Mouse (Mus musculus): ENCODE results near the gene Kif23.

Kif23 gene

DNA sequence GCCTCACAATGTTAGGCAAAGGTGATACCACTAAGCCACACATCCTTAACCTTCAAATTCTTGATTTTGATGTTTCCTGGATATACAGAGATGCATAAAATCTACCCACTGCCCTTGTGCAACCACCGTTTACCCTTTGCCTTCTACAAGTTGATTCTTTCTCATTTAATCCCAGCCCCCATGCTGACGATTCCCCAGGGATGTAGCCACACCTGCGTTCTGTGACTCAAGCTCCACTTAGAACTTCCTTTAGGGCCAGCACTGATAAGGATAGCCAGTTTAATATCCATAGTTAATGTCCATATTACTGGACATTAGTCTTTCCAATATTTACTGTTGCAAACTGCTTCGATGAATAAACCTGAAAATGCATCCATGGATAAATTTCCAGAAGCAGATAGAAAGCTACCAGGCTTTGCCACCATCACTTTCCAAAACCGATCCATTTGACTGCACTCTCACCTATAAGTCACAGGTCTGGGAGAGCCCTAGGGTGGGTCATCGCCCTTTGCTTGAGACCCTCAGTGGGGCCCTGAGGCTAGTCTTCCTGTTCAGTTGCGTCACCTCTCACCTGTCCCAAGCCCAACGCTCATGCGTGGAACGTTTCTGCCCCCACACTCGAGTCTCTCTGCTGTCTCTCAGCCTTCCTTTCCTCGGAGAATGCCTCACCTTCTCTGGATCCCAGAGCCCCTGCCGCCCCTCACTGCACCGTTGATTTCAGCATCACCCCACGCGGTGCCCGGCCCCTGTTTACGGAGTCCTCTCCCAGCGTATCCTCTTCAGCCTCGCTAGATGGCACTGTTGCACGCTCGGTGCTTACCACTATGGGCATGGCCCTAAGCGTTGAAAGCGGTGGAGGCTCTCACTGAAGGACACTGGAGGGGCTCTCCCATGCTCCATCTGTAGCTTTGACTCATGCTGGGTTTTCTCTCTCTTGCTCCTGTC lies 1.1 kb upstream of the Kif23 start:
- no peak for DNase-seq (ENCODE audit: low spot score)

DNA sequence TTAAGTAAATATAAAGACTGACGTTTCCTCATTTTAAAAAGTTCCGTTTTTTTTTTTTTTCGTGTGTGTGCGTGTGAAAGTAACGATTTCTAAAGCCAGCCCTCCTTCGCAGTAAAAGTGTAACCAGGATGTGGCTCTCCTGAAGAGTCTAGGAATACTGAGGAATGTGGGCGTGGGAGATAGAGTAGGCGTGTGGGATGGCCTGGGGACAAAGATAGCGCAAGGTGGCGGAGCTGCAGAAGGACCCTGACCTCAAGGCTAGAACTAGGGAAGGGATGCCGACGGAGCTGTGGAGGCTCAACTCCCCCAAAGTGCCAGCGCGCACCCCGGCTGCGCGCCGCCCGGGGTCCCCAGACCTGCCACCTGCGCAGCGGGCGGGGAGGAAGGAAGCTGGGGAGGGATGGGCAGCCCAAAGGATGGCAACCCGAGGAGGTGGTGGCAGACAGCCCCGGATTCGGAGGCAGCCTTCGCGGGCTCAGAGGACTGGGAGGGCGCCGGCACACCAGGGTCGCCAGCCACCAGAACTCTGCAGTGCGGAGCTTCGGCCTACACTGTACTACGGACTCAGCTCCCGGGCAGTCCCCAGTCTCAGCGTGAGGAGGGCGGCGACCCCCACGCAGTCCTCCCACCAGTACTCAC lies 482 bp downstream of the Kif23 start:
- no peak for DNase-seq (ENCODE audit: low spot score)

DNA sequence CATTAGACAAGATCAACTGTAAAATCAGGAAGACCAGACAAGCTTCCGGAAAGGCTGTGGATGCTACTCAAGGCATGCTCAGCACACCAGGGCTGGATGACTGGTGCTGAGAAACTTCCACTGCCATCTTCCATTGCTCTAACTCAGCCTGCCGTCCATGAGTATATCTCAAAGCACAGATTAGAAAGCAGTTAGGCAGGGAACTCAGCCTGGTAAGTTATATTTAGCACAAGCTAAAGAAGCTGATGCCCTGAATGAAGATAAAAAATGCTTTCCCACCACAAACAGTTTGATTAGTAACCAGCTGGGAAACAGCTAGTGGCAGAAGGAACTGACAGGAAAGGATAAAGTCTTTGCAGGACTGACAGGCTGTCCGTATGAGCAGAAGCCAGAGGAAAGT lies 5.5 kb downstream of the Kif23 start:
- no peak for DNase-seq (ENCODE audit: low spot score)

DNA sequence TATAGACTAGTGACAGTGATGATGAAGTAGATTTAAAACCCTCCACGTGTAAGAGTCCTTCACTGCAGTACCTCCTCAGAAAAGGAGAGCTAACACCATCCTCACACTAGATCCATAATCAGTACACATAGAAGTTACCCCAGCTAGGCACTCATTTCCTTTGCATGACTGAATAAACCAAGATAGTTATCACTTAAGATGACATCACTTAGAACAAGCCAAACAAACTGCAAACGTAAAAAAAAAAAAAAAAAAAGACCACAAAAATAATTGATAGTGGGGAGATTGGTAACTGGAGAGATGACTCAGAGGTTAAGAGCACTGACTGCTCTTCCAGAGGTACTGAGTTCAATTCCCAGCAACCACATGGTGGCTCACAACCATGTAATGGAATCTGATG lies 13.2 kb downstream of the Kif23 start:
- no peak for DNase-seq (ENCODE audit: low spot score)

DNA sequence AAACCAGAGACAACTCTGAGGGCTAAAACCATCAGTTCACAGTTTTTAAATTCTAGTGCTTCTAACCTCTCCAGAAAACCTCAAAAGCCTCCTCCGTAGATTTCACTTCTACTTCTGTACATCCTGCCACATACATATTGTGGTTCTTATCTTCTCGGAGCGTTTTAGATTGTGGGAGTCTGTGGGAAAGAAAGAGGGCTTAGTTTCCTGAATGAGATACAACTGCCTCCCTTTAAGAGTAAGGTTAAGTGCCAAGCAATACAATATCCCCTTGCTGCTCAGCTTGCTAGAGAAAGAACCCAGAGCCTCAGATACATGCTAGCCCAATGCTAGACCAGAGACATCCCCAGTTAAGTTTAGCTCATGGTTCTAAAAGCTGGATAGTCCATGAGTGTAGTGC lies 14.6 kb downstream of the Kif23 start:
- no peak for DNase-seq (ENCODE audit: low spot score)

DNA sequence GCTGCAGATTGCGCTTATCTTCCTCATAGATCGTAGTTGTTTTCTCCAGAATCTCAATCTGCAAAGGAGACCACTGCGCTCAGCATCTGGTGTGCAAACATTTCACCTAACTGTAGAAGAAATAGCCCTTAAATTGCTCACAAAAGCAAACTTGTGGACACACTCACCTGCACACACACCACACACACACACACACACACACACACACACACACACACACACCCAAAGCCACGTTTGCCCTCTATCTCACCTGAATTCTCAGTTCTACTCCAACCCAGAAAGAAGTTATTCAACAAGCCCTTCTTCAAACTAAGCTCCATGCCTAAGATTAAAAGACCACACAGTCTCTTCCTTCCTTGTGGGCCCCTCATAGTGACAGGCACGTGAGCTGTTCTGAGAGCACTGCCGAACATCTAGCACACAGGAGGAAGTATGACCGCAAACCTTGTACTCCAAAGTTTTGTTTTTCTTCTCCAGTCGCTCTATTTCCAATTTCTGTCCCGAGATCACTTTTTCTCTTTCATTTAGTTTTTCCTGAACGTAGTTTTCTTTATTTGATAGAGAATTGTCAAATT lies 21.4 kb downstream of the Kif23 start:
- DNase-seq (ENCODE audit: low spot score): no peak

DNA sequence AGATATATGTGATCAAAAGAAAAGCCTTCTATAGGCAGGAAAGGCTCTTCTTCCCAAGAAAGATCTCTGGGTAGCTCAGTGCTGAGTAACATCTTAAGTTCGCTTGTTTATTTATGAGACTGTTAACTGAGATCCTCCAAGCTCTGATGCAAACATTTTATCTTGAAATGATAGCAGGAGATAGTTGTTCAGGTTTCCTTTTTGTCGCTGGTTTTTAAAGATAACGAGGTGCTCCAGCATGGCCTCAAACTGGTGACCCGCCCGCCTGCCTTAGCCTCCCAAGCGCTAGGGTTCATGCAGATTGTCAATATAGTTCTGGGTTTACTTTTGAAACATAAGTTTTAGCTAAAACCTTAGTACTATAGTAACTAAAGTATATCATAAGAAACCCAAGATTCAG lies 26.2 kb downstream of the Kif23 start:
- no peak for DNase-seq (ENCODE audit: low spot score)

DNA sequence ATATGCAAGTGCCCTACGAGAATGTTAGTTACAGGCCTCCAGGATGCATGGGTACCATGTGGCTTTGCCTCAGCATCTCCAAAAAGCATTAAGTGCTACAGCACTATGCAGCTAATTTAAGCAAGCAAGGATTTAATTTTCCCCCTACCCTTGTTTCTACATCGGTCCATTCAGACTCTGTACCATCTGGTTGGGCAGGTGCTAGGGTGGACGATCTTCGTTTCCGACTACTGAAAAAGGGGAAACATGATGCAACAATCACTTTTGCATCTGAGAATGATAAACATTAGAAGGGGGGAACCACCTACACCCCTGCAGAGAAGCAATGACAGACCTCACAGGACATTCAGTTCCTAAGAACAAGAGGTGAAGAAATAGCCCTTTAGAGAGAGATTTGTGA lies 27.1 kb downstream of the Kif23 start:
- DNase-seq (ENCODE audit: low spot score): no peak

DNA sequence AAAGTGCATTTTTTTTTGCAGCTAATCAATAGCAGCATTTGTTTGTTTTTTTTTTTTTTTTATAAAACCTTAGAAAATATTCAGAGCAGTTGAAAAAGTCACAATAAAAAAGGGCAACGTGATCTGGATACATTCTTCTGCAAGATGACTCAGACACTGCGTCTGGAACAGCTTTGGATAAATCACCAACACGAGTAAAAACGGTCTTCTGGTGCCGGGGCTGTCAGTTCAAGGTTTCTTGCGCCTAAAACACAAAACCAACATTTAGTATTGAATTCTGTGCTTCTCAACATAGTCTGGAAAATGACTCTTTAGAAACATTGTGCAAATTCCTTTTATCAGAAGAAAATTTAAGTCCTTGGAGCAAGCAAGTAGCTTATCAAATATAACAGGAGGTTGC lies 29.1 kb downstream of the Kif23 start:
- DNase-seq (ENCODE audit: low spot score): no peak

DNA sequence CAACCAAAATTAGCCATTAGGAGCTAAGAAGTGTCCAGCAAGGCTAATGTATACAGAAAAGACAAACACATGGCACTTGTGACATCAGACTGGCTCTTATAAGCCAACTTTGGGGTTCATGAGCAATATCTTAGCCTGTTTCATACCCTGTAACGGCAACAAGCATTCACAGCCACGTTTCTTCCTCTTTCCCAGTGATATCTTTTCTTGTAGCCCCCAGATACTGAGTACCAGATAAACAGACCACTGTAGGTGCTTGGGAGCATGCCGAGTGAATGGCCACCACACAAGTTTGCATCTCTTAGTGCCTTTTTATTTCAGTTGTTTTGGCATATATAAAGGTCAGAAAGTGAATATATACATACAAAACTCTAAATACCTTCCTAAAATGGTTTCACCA lies 29.6 kb downstream of the Kif23 start:
- no peak for DNase-seq (ENCODE audit: low spot score)

DNA sequence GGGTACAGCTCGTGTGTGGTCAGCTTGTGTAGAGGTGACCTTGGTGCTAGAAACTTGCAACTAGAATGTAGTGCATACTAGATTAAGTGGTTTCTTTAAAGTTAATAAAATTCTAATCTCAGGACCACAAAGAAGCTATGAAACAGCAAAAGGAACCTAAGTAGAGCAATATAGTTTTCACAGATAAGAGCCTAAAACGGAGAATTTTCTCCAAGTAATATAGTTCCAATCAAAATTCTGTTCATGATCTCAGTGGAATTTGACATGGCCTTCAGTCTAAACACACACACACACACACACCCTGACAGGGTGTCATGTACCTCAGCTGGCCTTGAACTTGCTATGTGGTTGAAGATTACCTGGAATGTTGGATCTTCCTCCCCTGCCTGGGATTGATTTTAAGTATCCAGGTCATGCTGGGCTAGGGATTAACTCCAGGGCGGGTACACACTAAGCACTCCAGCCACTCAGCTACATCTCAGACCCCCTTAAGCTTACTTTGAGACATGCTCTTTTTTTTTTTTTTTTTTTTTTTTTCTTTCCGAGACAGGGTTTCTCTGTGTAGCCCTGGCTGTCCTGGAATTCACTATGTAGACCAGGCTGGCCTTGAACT lies 31.1 kb downstream of the Kif23 start:
- DNase-seq (ENCODE audit: low spot score): no peak

DNA sequence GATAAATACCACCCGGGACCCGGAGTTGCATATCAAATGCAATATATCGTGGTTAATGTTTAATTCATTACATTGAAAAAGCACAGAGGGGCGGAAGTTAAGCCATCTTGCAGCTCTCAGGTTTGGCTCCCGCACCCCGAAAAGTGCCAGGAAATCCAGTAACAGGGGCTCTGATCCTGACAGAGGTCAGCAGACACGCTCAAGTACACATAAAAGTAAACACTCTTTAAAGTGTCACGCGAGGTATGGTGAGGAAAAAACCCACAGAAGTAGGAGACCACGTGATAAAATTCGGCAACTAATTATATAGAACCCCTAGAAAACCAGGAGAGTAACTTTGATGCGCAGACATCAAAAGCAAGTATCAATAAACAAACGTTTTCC lies 31.7 kb downstream of the Kif23 start:
- no peak for DNase-seq (ENCODE audit: low spot score)

DNA sequence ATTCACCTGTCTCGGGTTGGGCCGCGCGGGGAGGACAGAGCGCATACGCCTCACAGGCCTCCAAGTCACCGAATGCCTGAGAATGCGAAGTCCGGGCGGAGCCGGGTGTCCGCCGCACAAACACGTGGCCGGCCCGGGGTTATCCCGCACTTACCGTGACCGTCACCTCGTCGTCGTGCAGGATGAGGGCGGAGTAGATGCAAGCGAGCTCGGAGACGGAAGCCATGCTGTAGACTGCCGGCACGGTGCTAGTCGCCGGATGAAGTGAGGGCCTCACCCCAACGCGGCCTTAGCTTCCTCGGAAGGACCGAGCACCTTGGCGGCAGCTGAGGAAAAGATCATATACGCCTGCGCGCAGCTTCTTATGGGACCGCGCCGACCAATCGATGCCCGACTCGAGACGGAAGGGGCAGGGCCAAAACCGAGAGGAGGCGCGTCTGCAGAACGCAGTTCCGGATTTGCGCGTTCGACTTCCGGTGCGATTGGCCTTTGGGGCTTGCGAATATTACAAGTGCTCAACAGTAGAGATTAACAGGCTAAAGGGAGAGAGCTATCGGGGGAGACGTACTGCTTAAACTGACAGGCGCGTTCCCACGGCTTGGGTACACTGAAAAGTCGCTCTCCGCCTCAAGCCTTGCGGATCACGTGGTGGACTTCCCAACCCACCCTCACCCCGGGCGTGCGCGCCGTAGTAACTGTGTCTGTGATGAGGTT lies 32.2 kb downstream of the Kif23 start, which contains the start of gene Rplp1:
Gene Rplp1 (minus strand): TSS at position 340 of the 714 bp plus-strand sequence.
- peak; percentile 92 for DNase-seq (ENCODE audit: low spot score)

DNA sequence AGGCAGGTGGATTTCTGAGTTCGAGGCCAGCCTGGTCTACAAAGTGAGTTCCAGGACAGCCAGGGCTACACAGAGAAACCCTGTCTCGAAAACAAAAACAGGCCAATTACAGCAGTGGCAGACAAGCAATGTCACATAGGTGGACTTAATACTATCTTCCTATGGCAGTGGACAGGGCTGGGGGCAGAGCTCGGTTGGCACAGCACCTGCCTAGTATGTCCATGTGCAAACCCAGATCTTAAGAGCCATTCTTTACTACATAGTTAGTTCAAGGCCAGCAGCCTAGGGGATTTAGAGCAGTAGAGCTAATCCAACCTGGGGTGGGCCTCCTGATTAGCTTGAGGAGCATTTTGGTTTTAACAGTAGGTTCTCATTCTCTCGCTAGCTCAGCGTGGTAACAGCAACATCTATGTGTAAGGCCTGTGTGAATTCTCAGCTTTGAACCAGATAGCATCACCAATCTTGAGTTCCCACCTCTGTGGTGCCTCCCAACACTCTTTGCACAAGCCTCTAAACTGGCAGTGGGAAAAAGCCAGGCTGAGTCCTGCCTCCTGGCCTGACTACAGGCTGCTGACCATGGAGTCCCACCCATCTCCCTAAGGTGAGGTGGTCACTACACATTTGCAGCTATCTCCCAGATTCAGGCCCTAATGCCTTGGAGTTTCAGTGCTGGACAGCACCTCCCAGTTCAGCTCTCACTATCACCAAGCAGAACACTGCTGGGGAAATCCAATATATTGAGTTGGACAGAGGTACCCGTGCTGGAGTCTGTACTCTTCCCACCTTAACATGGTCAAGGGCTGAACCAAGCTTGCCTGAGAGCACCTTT lies 35.1 kb downstream of the Kif23 start:
- DNase-seq (ENCODE audit: low spot score): no peak

DNA sequence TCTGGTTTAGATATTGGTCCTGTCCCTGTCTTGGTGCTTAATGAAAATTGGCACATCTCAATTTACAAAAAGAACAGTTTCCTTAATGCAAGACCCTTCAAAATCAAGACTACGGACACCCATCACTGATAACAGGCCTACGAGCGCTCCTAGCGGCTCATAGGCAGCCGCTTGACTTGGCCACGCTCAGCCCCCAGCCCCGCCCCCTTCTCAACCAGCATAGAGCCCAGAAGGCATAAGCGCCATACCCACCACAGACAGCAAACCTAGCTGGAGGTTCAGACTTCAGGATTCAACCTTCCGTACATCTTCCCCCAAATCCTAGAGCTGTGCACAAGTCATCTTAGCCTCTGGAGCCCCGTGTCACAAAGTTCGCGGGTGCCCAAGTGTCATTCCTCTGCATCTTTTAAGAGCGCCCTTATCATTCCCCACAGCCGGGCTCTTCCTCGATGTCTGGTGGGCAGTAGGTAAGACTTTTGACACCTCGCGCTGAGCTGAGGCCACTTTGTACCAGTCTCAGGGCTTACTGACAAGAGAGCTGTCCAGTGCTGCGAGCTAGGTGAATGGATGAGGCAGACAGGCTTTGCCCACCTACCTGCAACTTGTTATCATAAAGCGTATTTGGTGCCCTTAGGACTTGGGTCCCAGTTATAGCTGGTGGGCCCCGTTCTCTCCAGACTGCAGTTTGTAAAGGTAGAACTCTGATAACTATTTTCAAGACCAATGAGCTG lies 35.9 kb downstream of the Kif23 start:
- no peak for DNase-seq (ENCODE audit: low spot score)

DNA sequence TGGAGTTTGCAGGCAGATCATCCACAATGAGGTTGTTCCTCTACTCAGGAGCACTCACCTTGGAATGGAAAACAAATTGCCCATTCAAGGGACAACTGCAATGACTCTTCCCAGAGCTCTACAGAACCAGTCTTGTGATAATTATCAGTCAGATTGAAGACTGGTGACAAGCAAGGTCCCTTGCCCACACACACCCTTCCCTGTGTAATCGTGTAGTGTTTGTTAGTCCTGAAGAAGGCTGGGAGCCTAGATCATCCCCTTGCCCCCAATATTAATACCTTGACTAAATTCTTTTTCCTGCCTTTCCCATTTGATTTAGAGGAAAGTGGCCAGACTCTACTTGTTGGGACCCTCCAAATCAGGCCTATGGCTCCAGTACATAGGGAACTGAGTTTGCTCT lies 36.9 kb downstream of the Kif23 start:
- DNase-seq (ENCODE audit: low spot score): no peak

DNA sequence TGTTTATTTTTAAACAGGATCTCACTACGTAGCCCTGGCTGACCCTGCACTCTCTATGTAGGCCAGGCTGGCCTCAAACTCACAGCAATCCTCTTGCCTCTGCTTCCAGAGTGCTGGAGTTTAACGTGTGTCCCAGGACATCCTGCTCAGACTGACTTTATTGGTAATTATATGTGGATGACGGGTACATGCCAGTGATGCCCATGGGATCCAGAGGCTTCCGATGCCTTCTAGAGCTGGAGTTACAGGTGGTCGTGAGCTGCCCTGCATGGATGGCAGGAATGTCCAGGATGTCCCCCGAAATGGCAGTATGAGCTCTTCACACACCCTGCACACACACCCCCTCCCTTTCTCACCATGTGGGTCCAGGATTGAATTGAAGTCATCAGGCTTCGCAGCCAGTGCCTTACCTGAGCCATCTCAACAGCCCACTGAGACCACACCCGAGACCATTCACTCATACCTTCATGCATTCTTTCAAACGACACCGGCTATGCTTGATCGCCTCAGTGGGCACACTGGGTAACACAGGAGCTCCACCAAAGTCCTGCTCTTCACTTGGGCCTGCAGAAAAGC lies 37.7 kb downstream of the Kif23 start:
- no peak for DNase-seq (ENCODE audit: low spot score)

DNA sequence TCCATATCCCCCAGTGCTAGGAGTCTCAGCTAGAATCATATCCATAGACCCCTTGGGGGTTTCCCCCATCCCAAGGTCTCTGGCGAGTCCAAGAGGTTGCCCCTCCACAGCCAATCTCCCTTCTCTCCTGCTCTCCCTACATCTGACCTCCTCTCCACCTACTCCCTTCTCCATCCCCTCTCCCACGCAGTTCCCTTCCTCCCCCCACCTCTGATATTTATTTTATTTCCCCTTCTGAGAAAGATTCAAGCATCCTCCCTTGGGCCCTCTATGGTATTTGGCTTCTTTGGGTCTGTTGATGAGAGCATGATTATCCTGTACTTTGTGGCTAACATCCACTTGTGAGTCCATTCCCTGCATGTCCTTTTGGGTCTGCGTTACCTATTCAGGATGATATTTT lies 38.2 kb downstream of the Kif23 start:
- no peak for DNase-seq (ENCODE audit: low spot score)

DNA sequence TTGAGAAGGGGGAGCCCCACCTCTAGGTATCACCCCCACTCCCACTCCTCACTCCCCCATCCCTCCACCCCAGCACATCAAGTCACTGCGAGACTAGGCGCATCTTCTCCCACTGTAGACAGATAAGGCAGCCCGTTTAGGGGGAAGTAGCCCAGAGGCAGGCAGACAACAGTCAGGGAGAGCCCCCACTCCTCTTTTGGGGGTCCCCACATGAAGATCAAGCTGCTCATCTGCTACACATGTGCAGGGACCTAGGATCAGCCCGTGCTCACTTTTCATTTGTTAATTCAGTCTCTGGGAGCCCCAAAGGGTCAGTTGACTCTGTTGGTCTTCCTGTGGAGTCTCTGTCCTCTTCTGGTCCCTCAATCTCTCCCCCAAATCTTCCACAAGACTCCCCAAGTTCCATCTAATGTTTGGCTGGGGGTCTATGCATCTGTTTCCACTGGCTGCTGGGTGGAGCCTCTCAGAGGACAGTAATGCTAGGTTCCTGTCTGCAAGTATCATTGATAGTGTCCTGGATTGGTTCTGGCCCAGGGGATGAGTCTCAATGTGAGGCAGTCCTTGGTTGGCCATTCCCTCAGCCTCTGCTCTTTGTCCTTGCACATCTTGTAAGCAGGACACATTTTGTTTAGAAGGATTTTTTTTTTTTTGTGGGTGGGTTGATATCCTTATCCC lies 38.8 kb downstream of the Kif23 start:
- no peak for DNase-seq (ENCODE audit: low spot score)

DNA sequence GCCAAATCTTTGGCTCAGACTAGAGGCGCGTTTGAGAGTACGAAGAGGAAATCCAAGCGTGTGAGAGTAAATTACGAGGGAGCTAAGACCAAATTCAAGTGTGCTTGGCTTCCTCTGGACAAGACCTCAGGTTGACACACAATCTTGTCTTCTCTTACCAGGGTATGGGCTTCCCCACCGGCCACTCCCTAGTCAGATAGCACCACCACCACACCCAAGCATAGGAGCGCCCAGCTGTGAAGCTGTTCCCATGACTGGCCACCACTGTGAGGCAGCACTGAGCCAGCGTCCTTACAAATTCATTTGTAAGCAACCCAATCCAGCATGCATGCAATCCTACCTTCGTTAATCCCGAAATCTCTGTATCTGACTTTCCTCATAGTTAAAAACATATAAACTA lies 39.7 kb downstream of the Kif23 start:
- DNase-seq (ENCODE audit: low spot score): no peak
